8 mouse cellular contexts compared by ENCODE assay signal in the genomic region with DNA sequence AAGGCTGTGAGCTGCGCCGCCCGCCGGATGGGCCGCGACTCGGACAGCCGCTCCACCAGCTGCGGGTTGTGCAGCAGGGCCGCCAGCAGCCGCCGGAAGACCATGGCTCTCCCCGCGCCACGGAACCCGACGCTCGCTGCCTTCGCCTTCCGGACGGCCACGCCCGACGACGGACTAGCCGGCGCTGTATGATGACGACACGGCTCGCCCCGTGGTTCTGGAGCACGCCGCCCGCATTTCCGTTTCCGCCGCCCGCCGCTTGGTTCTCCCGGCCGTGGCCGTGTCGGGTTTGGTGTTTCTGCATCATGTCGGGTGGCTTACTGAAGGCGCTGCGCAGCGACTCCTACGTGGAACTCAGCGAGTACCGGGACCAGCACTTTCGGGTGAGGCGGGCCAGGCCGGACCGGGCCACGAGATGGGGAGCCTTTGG. TPM values are rescaled to one million over a fixed set of nuclear protein-coding genes. Genes with fewer than 3 reads are reported as not detected.
DNase-seq lines count a peak whose midpoint lies in the region; ATAC-seq lines count a peak whose summit lies in the region.

A gene (minus strand): TSS at position 150 of the 430 bp plus-strand sequence.
A gene (plus strand): TSS at position 169 of the 430 bp plus-strand sequence.

- peak within 1 kb of the TSS; percentile 97 for H3K9ac ChIP-seq in heart, embryonic 13.5 days
- peak within 1 kb of the TSS; percentile 90 for H3K9ac ChIP-seq in liver, embryonic 12.5 days
- H3K9ac ChIP-seq in stomach, embryonic 15.5 days, result peak within 1 kb of the TSS; percentile 89

- H3K27ac ChIP-seq in heart, embryonic 13.5 days (replicated peaks), result peak within 1 kb of the TSS; percentile 97
- H3K27ac ChIP-seq in liver, embryonic 12.5 days, result peak within 1 kb of the TSS; percentile 87
- H3K27ac ChIP-seq in stomach, embryonic 15.5 days, result peak within 1 kb of the TSS; percentile 95

- under 1% methylated on average over 55 of the region's 55 CpGs for WGBS in heart, embryonic 13.5 days
- under 1% methylated on average over 55 of the region's 55 CpGs for WGBS in liver, embryonic 12.5 days (ENCODE audit: insufficient replicate concordance)
- under 1% methylated on average over 55 of the region's 55 CpGs for WGBS in stomach, embryonic 15.5 days

- no peaks in the 10 kb centered on the region for H3K27me3 ChIP-seq in heart, embryonic 13.5 days (replicated peaks)
- H3K27me3 ChIP-seq in liver, embryonic 12.5 days (replicated peaks), result no peaks in the 10 kb centered on the region
- no peaks in the 10 kb centered on the region for H3K27me3 ChIP-seq in stomach, embryonic 15.5 days (replicated peaks)

- H3K4me2 ChIP-seq in heart, embryonic 13.5 days, result peak within 1 kb of the TSS; percentile 96
- H3K4me2 ChIP-seq in liver, embryonic 12.5 days, result peak within 1 kb of the TSS; percentile 87
- H3K4me2 ChIP-seq in stomach, embryonic 15.5 days, result peak within 1 kb of the TSS; percentile 82

- H3K4me3 ChIP-seq in heart, embryonic 13.5 days, result peak within 1 kb of the TSS; percentile 74
- peak within 1 kb of the TSS; percentile 85 for H3K4me3 ChIP-seq in liver, embryonic 12.5 days
- H3K4me3 ChIP-seq in stomach, embryonic 15.5 days (replicated peaks), result peak within 1 kb of the TSS; percentile 94

- peaks cover 36% of the 10 kb centered on the region for H3K36me3 ChIP-seq in heart, embryonic 13.5 days
- H3K36me3 ChIP-seq in liver, embryonic 12.5 days, result peaks cover 44% of the 10 kb centered on the region
- H3K36me3 ChIP-seq in stomach, embryonic 15.5 days, result peaks cover 9% of the 10 kb centered on the region

- H3K4me1 ChIP-seq in heart, embryonic 13.5 days, result peaks cover 38% of the 10 kb centered on the region
- peaks cover 43% of the 10 kb centered on the region for H3K4me1 ChIP-seq in liver, embryonic 12.5 days
- peaks cover 28% of the 10 kb centered on the region for H3K4me1 ChIP-seq in stomach, embryonic 15.5 days

- H3K9me3 ChIP-seq in heart, embryonic 13.5 days, result no peaks in the 10 kb centered on the region
- H3K9me3 ChIP-seq in liver, embryonic 12.5 days (replicated peaks), result no peaks in the 10 kb centered on the region
- no peaks in the 10 kb centered on the region for H3K9me3 ChIP-seq in stomach, embryonic 15.5 days

- peak; percentile 96 for DNase-seq in CD4-positive helper T cell, adult 2 months (ENCODE audit: low read depth, low spot score)
- DNase-seq in brain, embryonic 18.5 days (ENCODE audit: low read depth, low spot score), result peak; percentile 87
- peak; percentile 99 for DNase-seq in kidney, postnatal 10 days
- DNase-seq in natural killer cell, adult 2 months (ENCODE audit: low spot score in 2 of 2), result peak; percentile 92 to 94

- ATAC-seq in erythroid progenitor cell, adult 5-6 weeks (replicated peaks; ENCODE audit: low FRiP score, poor library complexity, severe bottlenecking), result peak; percentile 90
- peak; percentile 82 for ATAC-seq in heart, embryonic 13.5 days (ENCODE audit: extremely low read depth, insufficient number of reproducible peaks, low FRiP score, low TSS enrichment)
- peak; percentile 88 for ATAC-seq in liver, embryonic 12.5 days
- peak; percentile 91 for ATAC-seq in stomach, embryonic 15.5 days (ENCODE audit: insufficient read depth, low FRiP score, low read depth)

RNA-seq across cellular contexts. Expression of the first gene that starts in this region (rescaled TPM):
- total RNA-seq in erythroid progenitor cell, adult 5-6 weeks (2015; ENCODE audit: low replicate concordance), result 10.5 and 11.9 TPM in 2 replicates
- 2.1 TPM in 1 of 2 replicates, not detected in the other for total RNA-seq in erythroid progenitor cell, adult 5-6 weeks (2017; ENCODE audit: low replicate concordance)
- polyA plus RNA-seq in heart, embryonic 13.5 days (2015; fragmentation: Nextera tagmentation; extraction: Ambion mirVana), result 101 and 107 TPM in 2 replicates
- polyA plus RNA-seq in liver, embryonic 12.5 days (2016; fragmentation: Nextera tagmentation; extraction: Ambion mirVana), result 54.2 and 57.3 TPM in 2 replicates
- polyA plus RNA-seq in stomach, embryonic 15.5 days (2015; fragmentation: Nextera tagmentation; extraction: Ambion mirVana), result 88.0 and 94.6 TPM in 2 replicates

RNA-seq across cellular contexts. Expression of the second gene that starts in this region (rescaled TPM):
- 7.9 and 9.2 TPM in 2 replicates for total RNA-seq in erythroid progenitor cell, adult 5-6 weeks (2015; ENCODE audit: low replicate concordance)
- total RNA-seq in erythroid progenitor cell, adult 5-6 weeks (2017; ENCODE audit: low replicate concordance), result 4.4 and 5.9 TPM in 2 replicates
- 66.7 and 74.1 TPM in 2 replicates for polyA plus RNA-seq in heart, embryonic 13.5 days (2015; fragmentation: Nextera tagmentation; extraction: Ambion mirVana)
- polyA plus RNA-seq in liver, embryonic 12.5 days (2016; fragmentation: Nextera tagmentation; extraction: Ambion mirVana), result 57.0 and 57.2 TPM in 2 replicates
- polyA plus RNA-seq in stomach, embryonic 15.5 days (2015; fragmentation: Nextera tagmentation; extraction: Ambion mirVana), result 94.6 and 95.5 TPM in 2 replicates

Comparison
In these comparisons a context has a peak if more than half of its experiments do, and no peak if none do; other contexts are left out.
1. Peak in every context shown above with its lines: DNase-seq, ATAC-seq, H3K4me3 ChIP-seq and H3K27ac ChIP-seq.